Mouse (Mus musculus) megakaryocyte, adult 5-6 weeks (primary cell): ENCODE results near the gene Itpka. TPM values are rescaled to one million over a fixed set of nuclear protein-coding genes. Genes with fewer than 3 reads are reported as not detected.
"Not testable (repeated sequence)": the region's sequence is repeated elsewhere in the genome, so short reads cannot be mapped to it uniquely, and the experiment has no call there.

Experiments used
- ATAC-seq: 2 replicates; pipeline ENCODE4 v1.8.0; 2016; ENCODE audit warnings: mild to moderate bottlenecking, inconsistent platforms; ENCODE audit not compliant: poor library complexity, severe bottlenecking
- total RNA-seq, 2 experiments: library from RNA; stranded (forward) in 1 of 2; stranded (reverse) in 1 of 2; fragments of 153-499, 151-499 nt in 1 of 2; fragments of 221-1000, 200-1000 nt in 1 of 2; gene quantifications; 2 replicates each; pipeline versions ENCODE4 v1.2.3 to v1.2.4; 2015 to 2017

Itpka gene
- total RNA-seq (2015) (0.07 and 0.23 TPM in 2 replicates), total RNA-seq (2017) (0.37 and 1.0 TPM in 2 replicates)

- peak; percentile 55 for ATAC-seq
These were observed at the start of gene Itpka for GRCm38 (mm10) chr2:119741581-119742411. Gene Itpka, plus strand, starts transcription at chr2:119742337.

- no peak for ATAC-seq
These were observed 47.3 kb upstream of the Itpka start for GRCm38 (mm10) chr2:119694826-119695225.

- ATAC-seq, result no peak
These were observed 46.0 kb upstream of the Itpka start for GRCm38 (mm10) chr2:119696111-119696510.

- ATAC-seq, result peak; percentile 82
These were observed 43.7 kb upstream of the Itpka start for GRCm38 (mm10) chr2:119698472-119698871.

GRCm38 (mm10) chr2:119699962-119700361 lies 42.2 kb upstream of the Itpka start:
- no peak for ATAC-seq

GRCm38 (mm10) chr2:119703171-119703570 lies 39.0 kb upstream of the Itpka start:
- no peak for ATAC-seq

GRCm38 (mm10) chr2:119707676-119708075 lies 34.5 kb upstream of the Itpka start:
- ATAC-seq, result no peak

- ATAC-seq, result no peak
These were observed 32.1 kb upstream of the Itpka start for GRCm38 (mm10) chr2:119710011-119710410.

GRCm38 (mm10) chr2:119715868-119716267 lies 26.3 kb upstream of the Itpka start:
- not testable (repeated sequence) for ATAC-seq

GRCm38 (mm10) chr2:119721070-119721469 lies 21.1 kb upstream of the Itpka start:
- no peak for ATAC-seq

GRCm38 (mm10) chr2:119727762-119728416 lies 14.2 kb upstream of the Itpka start:
- no peak for ATAC-seq

- ATAC-seq, result no peak
These were observed 11.4 kb upstream of the Itpka start for GRCm38 (mm10) chr2:119730735-119731134.

- no peak for ATAC-seq
These were observed 5.0 kb upstream of the Itpka start for GRCm38 (mm10) chr2:119737124-119737523.

- no peak for ATAC-seq
These were observed 1.6 kb upstream of the Itpka start for GRCm38 (mm10) chr2:119740567-119740966.

GRCm38 (mm10) chr2:119742461-119743175 lies 481 bp downstream of the Itpka start:
- peak; percentile 11; the same call in 1 of the 2 replicates for ATAC-seq

- ATAC-seq, result no peak
These were observed 1.2 kb downstream of the Itpka start for GRCm38 (mm10) chr2:119743176-119743807.

- no peak for ATAC-seq
These were observed 1.6 kb downstream of the Itpka start for GRCm38 (mm10) chr2:119743808-119744162.

GRCm38 (mm10) chr2:119744163-119745111 lies 2.3 kb downstream of the Itpka start:
- ATAC-seq, result peak; percentile 13; the same call in 1 of the 2 replicates

GRCm38 (mm10) chr2:119745281-119745680 lies 3.1 kb downstream of the Itpka start:
- no peak for ATAC-seq

GRCm38 (mm10) chr2:119747554-119747953 lies 5.4 kb downstream of the Itpka start:
- no peak for ATAC-seq
